Mouse (Mus musculus) liver, embryonic 14.5 days (tissue): Measurements from ENCODE around the gene Nudt4.

Experiments used
- CTCF ChIP-seq: IDR thresholded peaks from 2 replicates; pipeline ENCODE4 v1.5.1; 2016; ENCODE audit warnings: antibody characterized with exemption, low read depth, control low read depth
- EP300 ChIP-seq: IDR thresholded peaks from 2 replicates; pipeline ENCODE4 v1.6.1; 2016; ENCODE audit warnings: antibody characterized with exemption, low read depth

DNA sequence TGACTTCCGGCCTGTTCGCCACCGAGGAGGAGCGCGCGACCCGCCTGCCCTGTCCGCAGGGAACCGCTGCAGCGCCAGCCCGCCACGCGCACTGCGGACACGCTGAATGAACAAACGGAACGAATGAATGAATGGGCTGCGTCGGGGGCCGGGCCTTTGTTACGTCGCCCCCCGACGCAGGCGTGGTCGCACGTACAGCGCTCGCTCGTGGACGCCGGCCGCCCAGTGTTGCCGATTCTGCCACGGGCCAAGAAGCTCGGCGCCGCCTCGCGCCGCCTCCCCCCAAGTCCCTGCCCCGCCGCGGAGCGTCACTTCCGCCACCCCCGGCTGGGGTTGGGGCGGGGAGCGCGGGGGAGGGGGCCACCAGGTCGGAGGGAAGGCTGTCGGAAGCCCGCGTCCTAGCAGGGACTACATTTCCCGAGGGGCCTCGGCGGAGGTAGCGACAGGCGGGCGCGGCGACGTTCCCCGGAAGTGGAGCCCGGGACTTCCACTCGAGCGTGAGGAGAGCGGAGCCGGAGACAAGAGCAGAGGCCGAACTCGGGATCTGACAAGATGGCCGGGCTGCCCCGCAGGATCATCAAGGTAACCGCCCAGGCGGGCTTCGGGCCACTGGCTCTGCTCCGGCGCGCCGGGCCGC, 49.2 kb downstream of the Nudt4 start, which contains the start of gene Ube2n:
- TF ChIP-seq CTCF (no peak), EP300 (no peak)
